Comparison of ENCODE assay signal across 29 mouse cellular contexts in genomic region chr14:34327618-34328017, GRCm38 (mm10). TPM values are rescaled to one million over a fixed set of nuclear protein-coding genes. Genes with fewer than 3 reads are reported as not detected.
DNase-seq lines count a peak whose midpoint lies in the region; ATAC-seq lines count a peak whose summit lies in the region.
"Had no signal": no experiment of that assay in that cellular context is flagged by ENCODE, and none has a peak within 500 bp of the region (broad histone marks: within the 10 kb centered on the region; RNA-seq: fewer than 3 reads in every experiment).

No protein-coding gene starts in this region.

- H3K9ac ChIP-seq in liver, embryonic 11.5 days (ENCODE audit: low read depth, low read length), result no peak overlapping the region
- H3K9ac ChIP-seq: embryonic facial prominence, embryonic 13.5 days; embryonic facial prominence, embryonic 15.5 days; forebrain, embryonic 13.5 days; forebrain, embryonic 15.5 days; forebrain, postnatal 0 days had no signal

- no peaks in the 10 kb centered on the region for H3K27me3 ChIP-seq in liver, embryonic 11.5 days (replicated peaks; ENCODE audit: control insufficient read depth, insufficient read depth, low read length)
- H3K27me3 ChIP-seq: embryonic facial prominence, embryonic 13.5 days; embryonic facial prominence, embryonic 15.5 days; forebrain, embryonic 13.5 days; forebrain, embryonic 15.5 days; Patski had no signal

- no peaks in the 10 kb centered on the region for H3K9me3 ChIP-seq in liver, embryonic 11.5 days (ENCODE audit: control insufficient read depth, low read length)
- H3K9me3 ChIP-seq: embryonic facial prominence, embryonic 13.5 days; embryonic facial prominence, embryonic 15.5 days; forebrain, embryonic 13.5 days; forebrain, embryonic 15.5 days had no signal

- 0 out of 2 replicates have a peak, but pooled peaks cover 3% of the 10 kb centered on the region for H3K4me1 ChIP-seq in liver, embryonic 11.5 days (replicated peaks; ENCODE audit: control insufficient read depth, insufficient read depth, low read length)
- H3K4me1 ChIP-seq: embryonic facial prominence, embryonic 13.5 days; embryonic facial prominence, embryonic 15.5 days had no signal

- H3K4me2 ChIP-seq in liver, embryonic 11.5 days, result no peak overlapping the region
- H3K4me2 ChIP-seq: embryonic facial prominence, embryonic 13.5 days; embryonic facial prominence, embryonic 15.5 days; forebrain, embryonic 13.5 days; forebrain, embryonic 15.5 days had no signal

- peak; percentile 15 for DNase-seq in liver, embryonic 11.5 days (ENCODE audit: low spot score)
- DNase-seq in liver, result no peak
- no peak for DNase-seq in right cerebral cortex, adult 2 months (ENCODE audit: low spot score in 2 of 2)
- no peak for DNase-seq in adrenal gland, adult 2 months
- DNase-seq: adrenal gland, postnatal 10 days; adrenal gland, postnatal 25 days; cerebellum, adult 11 months; cerebellum, adult 18-20 months; cerebellum, adult 8-10 months; cerebellum, adult 9-11 months; cerebellum, postnatal 14 days; cerebellum, postnatal 36 days; embryo, embryonic 11 days; forebrain, postnatal 0 days had no signal

- H3K27ac ChIP-seq in liver, embryonic 11.5 days (ENCODE audit: low read depth, low read length), result no peak overlapping the region
- H3K27ac ChIP-seq: embryonic facial prominence, embryonic 13.5 days; embryonic facial prominence, embryonic 15.5 days; forebrain, embryonic 13.5 days; forebrain, embryonic 15.5 days had no signal

- peaks cover 27% of the 10 kb centered on the region for H3K36me3 ChIP-seq in liver, embryonic 11.5 days (ENCODE audit: control insufficient read depth, insufficient read depth, low read length)

- no peak for ATAC-seq in liver, embryonic 11.5 days (replicated peaks; ENCODE audit: low FRiP score)
- peak; percentile 29; the same call in 1 of the 2 replicates for ATAC-seq in megakaryocyte progenitor cell, adult 5-6 weeks (replicated peaks; ENCODE audit: poor library complexity)
- ATAC-seq: activated CD4-positive, CD25-positive, alpha-beta regulatory T cell, adult 4 months; forebrain, embryonic 13.5 days; forebrain, embryonic 15.5 days; forebrain, postnatal 0 days; Patski had no signal

- H3K4me3 ChIP-seq in liver, embryonic 11.5 days (ENCODE audit: low read depth, low read length), result no peak overlapping the region
- H3K4me3 ChIP-seq: embryonic facial prominence, embryonic 13.5 days; embryonic facial prominence, embryonic 15.5 days; erythroblast, embryonic 14.5 days; forebrain, embryonic 13.5 days; forebrain, embryonic 15.5 days had no signal

- WGBS in liver, embryonic 11.5 days, result 33% methylated on average over 1 of the region's 1 CpGs

RNA-seq across cellular contexts. Expression of gene Glud1, which starts 17.1 kb away (rescaled TPM):
- 182 and 192 TPM in 2 replicates for polyA plus RNA-seq in liver, embryonic 11.5 days (2014; fragmentation: Nextera tagmentation; extraction: Ambion mirVana)
- 182 and 187 TPM in 2 replicates for total RNA-seq in megakaryocyte progenitor cell, adult 5-6 weeks (2015)
- total RNA-seq in megakaryocyte progenitor cell, adult 5-6 weeks (2017), result 118 and 134 TPM in 2 replicates
- total RNA-seq in adrenal gland, adult 2 months (2021), result 100 to 1,000 TPM; 152 to 249 TPM
- polyA plus RNA-seq in adrenal gland, adult 2 months (2012; rRNA removed), result 184 and 207 TPM in 2 replicates

RNA-seq across cellular contexts. Expression of gene Shld2, which starts 17.3 kb away (rescaled TPM):
- 10.5 and 15.4 TPM in 2 replicates for polyA plus RNA-seq in liver, embryonic 11.5 days (2014; fragmentation: Nextera tagmentation; extraction: Ambion mirVana)
- total RNA-seq in megakaryocyte progenitor cell, adult 5-6 weeks (2015), result 7.9 and 13.2 TPM in 2 replicates
- 13.3 and 14.2 TPM in 2 replicates for total RNA-seq in megakaryocyte progenitor cell, adult 5-6 weeks (2017)
- 1 to 10 TPM; 7.6 to 9.2 TPM for total RNA-seq in adrenal gland, adult 2 months (2021)
- polyA plus RNA-seq in adrenal gland, adult 2 months (2012; rRNA removed), result 1.4 and 1.5 TPM in 2 replicates

RNA-seq across cellular contexts. Expression of gene Fam25c, which starts 27.6 kb away (rescaled TPM):
- 0.66 TPM in 1 of 2 replicates, not detected in the other for polyA plus RNA-seq in liver, embryonic 11.5 days (2014; fragmentation: Nextera tagmentation; extraction: Ambion mirVana)
- not detected in 2 replicates for total RNA-seq in megakaryocyte progenitor cell, adult 5-6 weeks (2015)
- total RNA-seq in megakaryocyte progenitor cell, adult 5-6 weeks (2017), result not detected in 2 replicates
- not detected for total RNA-seq in adrenal gland, adult 2 months (2021)
- not detected in 2 replicates for polyA plus RNA-seq in adrenal gland, adult 2 months (2012; rRNA removed)
- total RNA-seq: adrenal gland, adult 18-20 months; adrenal gland, postnatal 25 days; adrenal gland, postnatal 4 days; common myeloid progenitor, adult 5-6 weeks; forebrain, postnatal 0 days had no signal
- polyA plus RNA-seq: activated CD4-positive, CD25-positive, alpha-beta regulatory T cell, adult 4 months; brain, embryonic 14.5 days; C2C12; embryonic facial prominence, embryonic 11.5 days; erythroblast, embryonic 14.5 days; forebrain, embryonic 11.5 days; forebrain, embryonic 13.5 days; forebrain, embryonic 15.5 days; forebrain, postnatal 0 days; Patski had no signal

RNA-seq across cellular contexts. Expression of gene Sncg, which starts 47.0 kb away (rescaled TPM):
- polyA plus RNA-seq in liver, embryonic 11.5 days (2014; fragmentation: Nextera tagmentation; extraction: Ambion mirVana), result 1.6 and 1.8 TPM in 2 replicates
- total RNA-seq in megakaryocyte progenitor cell, adult 5-6 weeks (2015), result not detected in 2 replicates
- not detected in 2 replicates for total RNA-seq in megakaryocyte progenitor cell, adult 5-6 weeks (2017)
- 10 to 100 TPM; 20.5 to 38.5 TPM for total RNA-seq in adrenal gland, adult 2 months (2021)
- 26.1 and 33.8 TPM in 2 replicates for polyA plus RNA-seq in adrenal gland, adult 2 months (2012; rRNA removed)
- total RNA-seq: common myeloid progenitor, adult 5-6 weeks had no signal
- polyA plus RNA-seq: activated CD4-positive, CD25-positive, alpha-beta regulatory T cell, adult 4 months; erythroblast, embryonic 14.5 days; Patski had no signal

RNA-seq across cellular contexts. Expression of gene Mmrn2, which starts 47.6 kb away (rescaled TPM):
- polyA plus RNA-seq in liver, embryonic 11.5 days (2014; fragmentation: Nextera tagmentation; extraction: Ambion mirVana), result 5.3 and 6.2 TPM in 2 replicates
- total RNA-seq in megakaryocyte progenitor cell, adult 5-6 weeks (2015), result not detected in 2 replicates
- not detected in 2 replicates for total RNA-seq in megakaryocyte progenitor cell, adult 5-6 weeks (2017)
- total RNA-seq in adrenal gland, adult 2 months (2021), result 10 to 100 TPM; 26.5 to 42.4 TPM
- 16.7 and 17.1 TPM in 2 replicates for polyA plus RNA-seq in adrenal gland, adult 2 months (2012; rRNA removed)
- total RNA-seq: common myeloid progenitor, adult 5-6 weeks had no signal
- polyA plus RNA-seq: activated CD4-positive, CD25-positive, alpha-beta regulatory T cell, adult 4 months; erythroblast, embryonic 14.5 days had no signal
